Mouse (Mus musculus) erythroblast, embryonic 14.5 days (primary cell): Measurements from ENCODE around the gene Anxa7.

Source experiments
- GATA1 ChIP-seq: IDR thresholded peaks from 2 replicates; pipeline ENCODE4 v1.6.1; 2012; ENCODE audit warnings: low read length, inconsistent platforms, mixed read lengths
- TAL1 ChIP-seq: IDR thresholded peaks from 3 replicates; pipeline ENCODE4 v1.6.1; 2012; ENCODE audit warnings: low read length, inconsistent platforms, mixed read lengths

- no peak for TF ChIP-seq GATA1
- no peak for TF ChIP-seq TAL1
These were observed 1.3 kb upstream of the Anxa7 start for GRCm38 (mm10) chr14:20481211-20481610.
